Mouse (Mus musculus) testis, postnatal 10 days (tissue): ENCODE results near the gene Mllt6.
"Not testable (repeated sequence)": the region's sequence is repeated elsewhere in the genome, so short reads cannot be mapped to it uniquely, and the experiment has no call there.

Experiments
- DNase-seq: peaks from one replicate; pipeline ENCODE4 v3.0.0; 2021; ENCODE audit warnings: low spot score

Mllt6 gene

DNA sequence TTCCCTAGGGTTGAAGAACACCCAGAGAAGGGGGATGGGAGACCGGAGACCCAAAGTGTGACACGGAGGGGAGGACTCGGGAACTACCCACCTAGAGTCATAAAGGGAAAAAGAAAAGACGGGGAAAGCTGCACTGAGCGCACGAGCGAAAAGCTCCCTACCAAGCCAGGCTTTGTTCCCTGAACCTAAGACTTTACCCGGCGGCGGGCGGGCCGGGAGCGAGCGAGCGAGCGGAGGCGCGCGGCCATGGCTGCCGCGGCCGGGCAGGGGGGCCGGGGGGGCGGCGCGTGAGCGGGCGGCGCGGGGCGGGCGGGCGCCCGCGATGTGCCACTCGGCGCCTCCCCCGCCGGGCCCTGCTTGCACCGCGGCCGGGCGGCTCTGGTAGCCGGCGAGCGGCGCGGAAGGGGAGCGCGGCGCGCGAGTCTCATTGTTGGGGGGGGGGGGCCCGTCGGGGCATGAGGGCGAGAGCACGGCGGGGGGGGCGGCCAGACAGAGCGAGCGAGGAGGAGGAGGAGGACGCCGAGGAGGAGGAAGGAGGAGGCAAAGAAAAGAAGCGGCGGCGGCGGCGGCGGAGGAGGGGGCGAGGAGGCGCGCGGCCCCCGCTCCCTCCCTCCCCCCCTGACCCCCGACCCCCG lies at the start of gene Mllt6:
Gene Mllt6, plus strand, starts transcription at position 522 of the 635 bp plus-strand sequence.
- peak; percentile 86 for DNase-seq

DNA sequence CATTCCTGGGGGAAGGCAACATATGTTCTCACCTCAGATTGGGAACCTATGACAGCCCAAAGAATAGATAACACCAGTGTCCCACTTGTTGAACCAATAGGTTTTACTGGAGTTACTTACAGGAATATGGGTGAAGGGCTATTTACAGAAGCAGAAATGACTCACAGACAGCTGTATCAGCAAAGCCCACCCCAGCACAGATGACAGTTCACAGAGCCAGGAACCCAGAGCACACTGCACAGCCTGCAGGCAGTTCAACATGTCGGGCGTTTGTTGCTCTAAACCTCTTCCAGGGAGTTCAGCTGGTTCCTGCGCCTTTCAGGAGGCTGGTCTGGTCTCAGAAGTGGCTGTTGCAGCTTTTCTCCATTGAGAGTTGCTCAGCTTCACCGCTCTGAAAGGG lies 47.9 kb upstream of the Mllt6 start:
- DNase-seq, result no peak

DNA sequence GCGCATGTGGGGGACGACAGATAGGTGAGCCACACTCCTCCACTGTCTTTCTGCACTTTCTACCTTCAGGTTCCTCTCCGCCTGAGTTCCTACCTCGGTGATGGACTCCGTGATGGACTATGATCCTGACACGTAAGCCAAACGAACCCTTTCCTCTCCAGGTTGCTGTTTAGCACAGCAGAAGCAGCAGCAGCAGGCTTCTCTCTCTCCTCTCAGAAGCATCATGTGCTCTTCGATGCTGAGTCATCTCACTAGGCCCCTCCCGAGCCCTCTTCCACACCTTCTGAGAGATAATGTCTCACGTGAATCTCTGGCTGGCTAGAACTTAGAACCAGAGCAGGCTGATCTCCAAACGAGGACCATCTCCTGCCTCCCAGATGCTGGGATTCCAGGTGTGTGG lies 44.8 kb upstream of the Mllt6 start:
- no peak for DNase-seq

DNA sequence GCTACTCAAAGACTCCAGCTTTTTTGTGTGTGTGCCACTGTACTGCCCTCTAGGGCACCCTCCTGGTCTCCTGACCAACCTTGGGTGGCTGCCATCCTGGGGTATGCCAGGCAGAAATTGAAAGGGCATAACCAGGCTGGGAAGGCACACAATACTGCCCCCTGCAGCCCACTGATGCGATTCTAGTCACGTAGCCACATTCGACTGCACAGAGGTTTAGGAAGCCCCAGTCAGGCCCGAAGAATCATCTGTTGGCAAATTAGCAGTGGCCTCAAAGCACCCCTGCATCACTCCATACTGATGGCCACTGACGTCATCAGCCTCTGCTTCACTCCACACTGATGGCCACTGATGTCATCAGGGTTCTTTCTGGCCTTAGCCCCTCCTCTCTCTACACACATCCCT lies 43.8 kb upstream of the Mllt6 start:
- peak; percentile 83 for DNase-seq

DNA sequence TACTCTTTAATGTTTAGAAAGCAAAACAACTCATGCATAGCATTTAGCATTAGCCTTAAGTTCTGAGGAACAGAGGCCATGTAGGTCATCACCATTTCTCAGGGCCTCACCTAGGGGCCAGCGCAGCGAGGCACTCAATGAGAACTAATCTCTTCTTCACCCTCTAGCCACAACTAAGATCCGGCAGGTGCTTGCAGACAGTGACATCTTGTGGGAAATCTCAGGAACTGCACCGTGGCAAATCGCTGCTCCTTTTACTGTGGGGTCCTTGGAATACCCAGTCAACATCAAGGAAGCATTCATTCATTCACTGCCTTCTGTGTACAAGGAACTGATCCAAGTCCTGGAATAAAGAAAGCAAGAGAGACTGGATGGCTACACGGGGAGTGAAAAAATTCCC lies 40.8 kb upstream of the Mllt6 start:
- peak; percentile 70 for DNase-seq

DNA sequence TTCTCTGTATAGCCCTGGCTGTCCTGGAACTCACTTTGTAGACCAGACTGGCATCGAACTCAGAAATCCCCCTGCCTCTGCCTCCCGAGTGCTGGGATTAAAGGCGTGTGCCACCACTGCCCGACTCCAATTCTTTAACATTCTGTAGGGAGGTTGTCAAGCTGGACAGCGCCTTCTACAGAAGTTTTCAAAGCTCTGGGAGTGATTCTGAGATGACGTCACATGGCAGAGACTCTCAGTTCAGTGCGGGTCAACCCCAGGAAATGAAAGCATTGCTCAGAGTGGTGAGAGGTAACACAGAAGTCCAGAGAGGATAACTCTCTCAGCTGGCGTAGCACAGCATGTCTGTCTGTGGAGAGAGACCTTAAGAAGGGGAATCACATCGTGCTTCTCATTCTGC lies 40.0 kb upstream of the Mllt6 start:
- no peak for DNase-seq

DNA sequence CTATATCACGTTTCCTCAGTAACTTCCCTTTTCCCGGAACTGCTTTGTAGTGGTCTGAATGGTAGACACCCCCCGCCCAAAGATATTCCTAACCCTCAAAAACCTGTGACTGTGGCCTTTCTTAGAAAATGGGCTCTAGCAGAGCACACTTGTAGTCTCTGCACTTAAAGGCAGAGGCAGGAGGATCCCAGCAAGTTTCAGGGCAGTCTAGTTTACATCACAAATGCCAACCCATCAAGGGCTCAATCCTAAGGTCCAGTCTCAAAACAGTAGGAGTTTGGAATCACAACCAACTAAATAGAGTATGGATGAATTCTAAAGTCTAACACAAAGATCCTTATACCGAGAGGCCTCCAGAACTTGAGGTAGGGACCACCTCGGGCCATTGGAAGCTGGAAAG lies 37.7 kb upstream of the Mllt6 start:
- DNase-seq, result no peak

DNA sequence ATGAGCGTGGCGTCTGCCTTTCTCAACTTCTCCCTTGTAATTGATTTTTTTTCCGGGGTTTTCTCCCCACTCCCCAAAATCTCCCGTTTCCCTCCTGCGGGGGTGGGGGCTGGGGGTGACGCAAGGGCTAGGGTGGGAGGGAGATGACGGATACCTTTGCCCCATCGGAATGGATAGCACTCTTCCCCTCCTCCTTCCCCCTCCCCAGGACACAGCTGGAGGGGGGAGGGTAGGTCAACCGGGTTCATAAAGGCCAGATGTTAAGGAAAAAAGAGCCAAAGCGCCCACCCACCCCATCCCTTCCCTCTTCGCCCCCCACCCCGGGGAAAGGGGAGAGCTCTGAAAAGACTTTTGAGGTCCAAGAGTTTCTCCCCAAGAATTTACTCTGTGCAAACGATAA lies 36.8 kb upstream of the Mllt6 start:
- DNase-seq, result no peak

DNA sequence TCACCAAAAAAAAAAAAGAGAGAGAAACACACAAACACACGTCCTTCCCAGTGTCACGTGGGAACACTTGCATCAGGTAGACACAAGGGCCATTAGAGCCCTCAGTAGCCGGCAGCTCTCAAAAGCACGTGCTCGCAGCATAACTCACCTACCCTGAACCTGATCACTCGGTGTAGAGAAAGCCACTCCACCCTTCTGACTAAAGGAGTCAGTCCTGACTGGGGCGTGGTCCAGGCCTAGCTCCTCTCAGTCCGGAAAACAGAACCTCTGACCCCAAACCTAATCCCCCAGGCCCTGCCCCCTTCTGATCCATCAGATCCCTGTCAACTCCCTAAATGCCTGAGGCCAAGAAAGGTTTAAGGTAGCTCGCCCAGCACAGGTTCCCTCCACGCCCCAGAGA lies 36.4 kb upstream of the Mllt6 start:
- no peak for DNase-seq

DNA sequence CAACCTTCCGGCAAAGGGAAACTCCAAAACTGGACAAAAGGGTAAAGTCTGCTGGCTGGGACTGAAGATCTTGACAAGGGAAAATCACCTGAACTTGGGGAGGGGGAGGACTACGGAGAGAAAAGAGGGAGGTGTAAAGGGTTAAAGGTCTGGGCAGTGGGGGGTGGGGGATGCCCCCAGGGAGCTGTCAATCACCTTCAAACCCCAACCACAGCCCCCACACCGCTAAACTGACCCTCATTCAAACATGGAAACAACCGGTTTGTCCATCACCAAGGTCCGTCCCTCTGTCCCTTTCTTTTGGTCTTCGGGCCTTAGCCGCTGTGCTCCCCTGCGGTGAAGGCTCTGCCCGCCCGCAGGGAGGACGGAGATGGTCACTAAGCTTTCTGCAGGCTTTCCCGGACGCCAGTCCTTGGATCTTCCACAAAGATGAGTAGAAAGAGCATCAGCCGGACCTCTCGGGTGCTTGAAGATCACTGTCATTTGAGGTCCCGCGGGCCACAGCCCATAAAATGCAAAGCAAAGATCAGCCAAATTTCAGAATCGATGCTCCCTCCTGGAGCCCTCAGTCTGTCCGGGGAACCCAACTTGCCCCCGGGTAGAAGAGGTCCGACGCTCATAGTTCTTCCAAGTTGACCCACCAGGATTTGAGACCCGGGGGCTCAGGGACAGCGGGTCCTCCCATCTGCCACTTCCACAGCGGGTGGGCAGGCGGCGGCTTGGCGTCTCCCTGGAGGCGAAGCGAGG lies 35.5 kb upstream of the Mllt6 start:
- no peak for DNase-seq

DNA sequence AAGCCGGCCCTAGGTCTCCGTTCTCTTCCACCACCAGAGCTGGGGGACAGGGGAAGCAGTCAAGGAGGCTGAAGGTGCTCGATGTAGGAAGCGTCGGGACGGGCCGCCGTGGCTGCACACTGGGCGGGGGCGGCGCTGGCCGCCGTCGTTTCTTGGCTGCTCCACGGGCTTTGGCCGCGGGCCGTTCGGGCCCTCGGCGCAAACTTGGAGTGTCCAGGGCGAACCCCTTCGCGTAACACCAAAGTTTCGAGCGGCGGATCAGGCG lies 35.0 kb upstream of the Mllt6 start:
- peak; percentile 55 for DNase-seq

DNA sequence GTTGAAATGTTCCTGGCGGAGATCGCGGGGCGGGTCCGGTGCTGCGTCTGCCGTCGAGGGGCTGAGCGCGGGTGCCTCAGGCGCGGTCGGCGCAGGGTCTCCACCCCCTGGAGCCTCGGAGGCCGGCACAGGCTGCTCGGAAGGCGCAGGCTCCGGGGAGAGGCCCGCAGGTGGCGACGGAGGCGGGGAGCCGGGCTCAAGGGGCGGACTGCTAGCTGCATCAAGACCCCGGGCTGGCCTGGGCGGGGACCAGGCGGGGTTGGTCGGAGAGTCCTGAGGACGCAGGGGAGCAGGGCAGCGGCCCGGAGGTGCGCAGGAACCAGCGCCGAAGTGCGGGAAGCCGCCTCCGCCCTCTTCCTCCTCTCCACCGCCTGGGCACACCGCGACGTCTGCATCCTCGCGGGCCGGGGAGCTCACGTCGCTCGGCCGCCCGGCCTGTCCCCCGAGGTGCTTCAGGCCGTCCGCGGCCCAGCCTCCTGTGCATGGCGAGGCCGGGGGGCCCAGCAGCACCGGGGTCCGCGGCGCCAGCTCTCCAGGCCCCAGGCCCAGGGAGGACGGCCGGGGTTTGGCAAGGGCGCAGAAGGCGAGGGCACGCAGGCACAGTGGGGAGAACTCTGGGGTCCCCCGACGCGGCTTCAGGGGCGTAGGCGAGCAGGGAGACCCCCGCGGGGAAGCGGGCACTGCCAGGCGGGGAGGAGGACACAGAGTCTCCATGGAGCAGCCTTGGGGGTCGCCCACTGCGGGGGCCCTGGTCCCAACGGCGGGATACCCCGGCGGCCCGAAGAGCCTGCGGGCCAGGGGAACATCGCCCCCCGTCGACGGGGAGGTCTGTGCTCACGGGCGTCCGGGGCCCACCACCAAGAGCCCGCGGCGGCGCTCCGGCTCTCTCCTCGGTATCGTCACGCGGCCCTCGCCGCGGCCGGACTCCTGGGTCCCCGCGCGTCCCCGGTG lies 34.4 kb upstream of the Mllt6 start:
- DNase-seq, result peak; percentile 59

DNA sequence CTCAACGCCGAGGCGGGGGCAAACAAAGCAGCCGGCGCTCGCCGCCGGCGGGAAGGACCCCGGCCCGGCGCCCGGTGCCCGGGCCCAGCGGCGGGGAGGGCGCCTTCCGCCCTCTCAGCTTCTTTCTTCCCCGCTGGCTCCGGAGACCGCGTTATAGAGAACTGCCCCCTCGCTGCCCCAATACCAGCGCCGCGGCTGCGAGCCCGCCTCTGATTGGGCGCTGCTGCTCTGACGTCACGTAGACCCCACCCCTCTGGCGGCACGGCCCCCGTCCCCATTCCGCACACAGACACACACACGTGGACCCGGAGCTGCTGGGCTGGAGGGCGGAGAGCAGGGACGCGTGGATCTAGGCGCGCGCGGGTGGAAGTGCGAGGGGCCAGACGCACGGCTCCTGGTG lies 33.6 kb upstream of the Mllt6 start, which contains the start of gene Epop:
Gene Epop, minus strand, starts transcription at position 127 of the 400 bp plus-strand sequence.
- DNase-seq, result peak; percentile 87

DNA sequence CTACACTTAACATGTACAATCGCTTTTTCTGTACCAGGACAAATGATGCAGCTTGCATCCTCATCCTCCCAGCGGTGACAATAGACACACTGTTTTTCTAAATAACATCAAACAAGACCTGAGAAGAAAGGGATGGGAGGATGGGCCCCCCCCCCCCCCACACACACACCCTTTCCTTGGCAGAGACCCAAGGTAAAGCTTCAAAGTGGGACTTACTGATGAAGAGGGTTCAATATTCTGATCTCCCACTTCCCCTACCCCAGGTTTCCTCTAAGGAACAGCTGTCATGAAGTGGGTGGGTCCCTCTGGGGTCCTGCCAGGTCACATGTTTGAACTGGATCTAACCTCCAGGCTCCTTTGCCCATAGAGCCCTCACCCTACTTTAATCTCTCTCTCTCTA lies 32.2 kb upstream of the Mllt6 start:
- no peak for DNase-seq

DNA sequence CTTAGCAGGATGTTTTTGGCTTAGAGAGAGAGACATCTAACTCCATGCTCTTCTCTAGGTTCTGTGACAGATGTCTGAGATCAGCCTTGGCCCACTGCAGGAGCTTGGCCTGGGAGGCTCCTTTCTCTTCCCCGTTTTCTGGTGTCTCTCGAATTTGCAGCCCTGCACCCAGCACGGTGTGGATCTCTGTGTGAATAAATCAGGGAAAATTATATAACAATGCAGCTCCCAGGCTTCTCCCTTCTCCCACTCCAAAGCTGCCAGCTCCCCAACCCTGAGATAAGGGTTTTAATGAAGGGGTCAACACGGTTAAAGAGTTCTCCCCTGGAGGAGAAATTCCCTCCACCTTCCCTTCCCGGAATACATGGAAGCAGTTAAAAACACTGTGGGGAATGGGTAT lies 31.7 kb upstream of the Mllt6 start:
- DNase-seq, result no peak

DNA sequence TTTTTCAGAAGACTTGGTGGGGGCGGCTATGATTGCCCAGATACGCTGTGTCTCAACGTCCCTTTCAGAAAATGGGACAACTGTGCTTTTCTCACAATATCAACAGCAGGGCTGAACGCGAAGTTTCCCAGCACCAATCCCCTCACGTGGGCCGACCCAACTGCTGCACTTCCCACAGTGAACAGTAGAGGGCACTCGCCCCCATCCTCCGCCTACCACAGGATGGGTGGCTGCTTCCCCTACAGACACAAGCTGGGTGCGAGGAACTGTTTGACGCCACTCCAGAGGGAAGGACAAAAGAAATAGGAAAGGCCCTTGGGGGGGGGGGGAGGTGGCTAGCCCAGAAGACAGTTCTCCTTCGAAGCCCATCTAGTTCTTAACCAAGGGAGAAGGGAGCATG lies 31.3 kb upstream of the Mllt6 start:
- peak; percentile 91 for DNase-seq

DNA sequence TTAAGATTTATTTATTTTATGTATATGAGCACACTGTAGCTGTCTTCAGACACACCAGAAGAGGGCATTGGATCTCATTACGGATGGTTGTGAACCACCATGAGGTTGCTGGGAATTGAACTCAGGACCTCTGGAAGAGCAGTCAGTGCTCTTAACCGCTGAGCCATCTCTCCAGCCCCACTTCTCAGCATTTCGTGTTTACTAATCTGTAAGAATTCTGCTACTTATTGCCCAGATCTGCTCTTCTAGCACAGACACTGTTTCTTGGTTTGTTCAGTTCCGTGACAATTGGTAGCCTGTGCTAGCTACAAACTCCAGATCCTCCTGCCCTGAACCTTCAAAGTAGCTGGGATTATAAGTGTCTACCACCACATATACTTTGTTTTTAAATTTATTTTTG lies 30.8 kb upstream of the Mllt6 start:
- DNase-seq, result not testable (repeated sequence)

DNA sequence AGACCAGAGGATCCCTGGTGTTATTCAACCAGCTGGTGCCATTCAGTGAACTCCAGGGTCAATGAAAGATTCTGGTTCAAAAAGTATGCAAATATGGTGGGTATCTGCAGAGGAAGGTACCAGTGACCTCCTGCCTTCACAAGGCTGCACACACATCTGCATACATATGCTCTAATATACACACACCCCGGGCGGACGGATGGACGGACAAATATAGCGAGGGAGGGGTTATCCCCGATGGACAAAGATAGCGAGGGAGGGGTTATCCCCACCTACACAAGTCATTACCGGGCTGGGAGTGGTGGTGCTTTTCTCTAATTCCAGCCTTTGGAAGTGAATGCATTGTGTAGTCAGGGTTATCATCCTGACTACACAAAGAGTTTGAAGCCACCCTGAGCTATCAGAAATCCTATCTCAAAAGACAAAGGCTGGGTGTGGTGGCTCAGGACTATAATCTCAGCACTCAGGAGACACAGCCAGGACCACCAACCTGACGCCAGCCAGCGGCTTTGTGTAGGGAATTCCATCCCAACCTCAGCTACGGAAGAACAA lies 27.7 kb upstream of the Mllt6 start:
- DNase-seq, result no peak

DNA sequence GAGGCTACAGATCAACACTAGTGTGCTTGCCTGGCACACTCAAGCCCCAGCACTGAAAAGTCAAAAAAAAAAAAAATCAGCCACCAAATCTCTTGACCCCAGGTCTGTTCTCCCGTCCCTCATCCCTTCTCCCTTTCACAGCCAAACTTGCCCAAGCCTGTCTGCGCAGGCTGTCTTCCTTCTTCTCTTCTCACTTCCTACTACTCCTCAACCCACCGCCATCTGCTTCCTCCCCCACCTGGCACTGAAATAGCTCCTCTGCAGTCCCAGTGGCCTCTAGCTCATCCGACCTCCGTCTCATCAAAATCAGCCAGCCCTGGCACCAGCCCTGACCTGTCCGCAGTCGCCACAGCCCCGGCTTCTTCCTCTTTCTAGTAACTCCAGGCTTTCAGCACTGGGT lies 21.5 kb upstream of the Mllt6 start:
- DNase-seq, result no peak

DNA sequence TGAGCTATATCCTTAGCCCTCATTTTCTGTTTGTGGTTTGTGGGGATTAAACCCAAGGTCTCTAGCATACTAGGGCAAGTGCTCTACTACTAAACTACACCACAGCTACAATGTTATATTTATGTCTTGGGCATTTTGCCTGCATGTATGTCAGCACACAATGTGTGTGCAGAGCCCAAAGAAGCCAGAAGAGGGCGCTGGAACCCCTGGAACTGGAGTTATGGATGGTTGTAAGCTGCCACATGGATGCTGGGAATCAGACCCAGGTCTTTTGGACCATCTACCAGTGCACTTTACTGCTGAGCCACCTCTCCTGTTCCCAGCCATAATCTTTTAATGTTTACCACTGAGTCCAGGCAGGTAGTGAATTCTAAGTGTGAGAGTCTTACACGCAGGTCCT lies 20.5 kb upstream of the Mllt6 start:
- DNase-seq, result no peak

DNA sequence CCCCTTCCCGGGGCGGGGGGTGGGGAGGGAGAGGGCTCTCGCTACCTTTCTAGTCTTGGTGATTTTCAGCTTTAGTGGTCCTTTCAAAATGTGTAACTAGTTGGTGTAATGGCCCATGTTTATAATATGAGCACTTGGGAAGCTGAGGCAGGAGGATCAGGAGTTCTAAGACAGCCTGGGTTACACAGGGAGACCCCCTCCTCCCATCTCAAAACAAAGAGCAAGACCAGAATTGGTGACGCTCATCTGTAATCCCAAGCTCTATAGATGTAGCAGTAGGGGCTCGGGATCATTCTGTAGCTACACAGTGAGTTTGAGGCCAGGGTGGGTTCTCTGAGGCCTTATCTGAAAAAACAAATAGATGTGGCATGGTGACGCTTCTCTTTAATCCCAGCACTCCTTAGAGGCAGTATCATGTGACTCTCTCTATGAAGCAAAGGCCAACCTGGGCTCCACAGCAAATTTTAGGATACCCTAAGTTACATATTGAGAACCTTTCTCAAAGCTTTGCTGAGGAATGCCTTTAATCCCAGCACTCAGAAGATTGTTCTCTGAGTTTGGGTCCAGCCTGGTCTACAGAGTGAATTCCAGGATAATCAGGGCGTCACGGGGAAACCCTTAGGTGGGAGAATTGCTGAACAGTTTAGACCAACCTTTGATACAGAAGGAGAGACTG lies 19.7 kb upstream of the Mllt6 start:
- no peak for DNase-seq

DNA sequence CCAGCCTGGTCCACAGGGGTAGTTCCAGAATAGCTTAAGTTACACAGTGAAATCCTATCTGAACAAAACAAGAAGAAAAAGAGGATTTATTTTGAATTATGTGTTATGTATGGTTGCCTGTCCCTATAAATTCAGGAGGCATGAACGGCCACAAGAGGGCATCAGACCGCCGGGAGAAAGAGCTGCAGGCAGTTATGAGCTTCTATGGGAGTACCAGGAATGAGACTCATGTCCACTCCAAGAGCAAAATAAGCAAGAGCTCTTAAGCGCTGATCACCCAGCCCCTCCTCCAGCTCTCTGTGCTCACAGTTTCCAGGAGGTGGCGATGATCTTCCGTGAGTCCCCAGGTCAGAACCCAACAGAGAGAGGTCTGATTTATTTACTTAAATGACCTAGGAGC lies 18.4 kb upstream of the Mllt6 start:
- peak; percentile 84 for DNase-seq
